Mouse (Mus musculus): ENCODE data around the gene Tmem259.
A peak's percentile ranks its signal among the peaks of the same experiment; 100 is the strongest.

The Tmem259 gene

GRCm38 (mm10) chr10:80016931-80017330 is 32.8 kb upstream of the Tmem259 start:
- DNase-seq (ENCODE audit: extremely low read depth, low read depth, low spot score), result no peak

- DNase-seq (ENCODE audit: extremely low read depth, low read depth, low spot score), result no peak
Measured at GRCm38 (mm10) chr10:80016511-80016910, 32.4 kb upstream of the Tmem259 start, which contains the start of gene Arhgap45. Arhgap45 (plus strand) TSS chr10:80016653.

- DNase-seq (ENCODE audit: extremely low read depth, low read depth, low spot score), result no peak
Measured at GRCm38 (mm10) chr10:80015583-80015982, 31.5 kb upstream of the Tmem259 start.

GRCm38 (mm10) chr10:80014484-80015290 is 30.6 kb upstream of the Tmem259 start:
- no peak for DNase-seq (ENCODE audit: extremely low read depth, low read depth, low spot score)

- DNase-seq (ENCODE audit: extremely low read depth, low read depth, low spot score), result no peak
Measured at GRCm38 (mm10) chr10:80013609-80014008, 29.5 kb upstream of the Tmem259 start.

GRCm38 (mm10) chr10:80011740-80012139 is 27.6 kb upstream of the Tmem259 start:
- no peak for DNase-seq (ENCODE audit: extremely low read depth, low read depth, low spot score)

- DNase-seq (ENCODE audit: extremely low read depth, low read depth, low spot score), result no peak
Measured at GRCm38 (mm10) chr10:80004233-80004705, 20.1 kb upstream of the Tmem259 start.

- no peak for DNase-seq (ENCODE audit: extremely low read depth, low read depth, low spot score)
Measured at GRCm38 (mm10) chr10:80003374-80004232, 19.5 kb upstream of the Tmem259 start.

- no peak for DNase-seq (ENCODE audit: extremely low read depth, low read depth, low spot score)
Measured at GRCm38 (mm10) chr10:80002829-80003228, 18.7 kb upstream of the Tmem259 start.

GRCm38 (mm10) chr10:80001945-80002344 is 17.8 kb upstream of the Tmem259 start:
- DNase-seq (ENCODE audit: extremely low read depth, low read depth, low spot score), result no peak

GRCm38 (mm10) chr10:79997819-79998218 is 13.7 kb upstream of the Tmem259 start:
- no peak for DNase-seq (ENCODE audit: extremely low read depth, low read depth, low spot score)

GRCm38 (mm10) chr10:79997034-79997760 is 13.1 kb upstream of the Tmem259 start:
- no peak for DNase-seq (ENCODE audit: extremely low read depth, low read depth, low spot score)

- no peak for DNase-seq (ENCODE audit: extremely low read depth, low read depth, low spot score)
Measured at GRCm38 (mm10) chr10:79996272-79997033, 12.3 kb upstream of the Tmem259 start, which contains the start of gene Abca7. Abca7 (plus strand) TSS chr10:79996494.

GRCm38 (mm10) chr10:79995636-79996035 is 11.5 kb upstream of the Tmem259 start:
- DNase-seq (ENCODE audit: extremely low read depth, low read depth, low spot score), result no peak

GRCm38 (mm10) chr10:79994397-79995115 is 10.4 kb upstream of the Tmem259 start:
- DNase-seq (ENCODE audit: extremely low read depth, low read depth, low spot score), result no peak

- no peak for DNase-seq (ENCODE audit: extremely low read depth, low read depth, low spot score)
Measured at GRCm38 (mm10) chr10:79991548-79991947, 7.4 kb upstream of the Tmem259 start.

GRCm38 (mm10) chr10:79991099-79991498 is 7.0 kb upstream of the Tmem259 start:
- DNase-seq (ENCODE audit: extremely low read depth, low read depth, low spot score), result no peak

GRCm38 (mm10) chr10:79989870-79990269 is 5.7 kb upstream of the Tmem259 start:
- no peak for DNase-seq (ENCODE audit: extremely low read depth, low read depth, low spot score)

- peak; percentile 58 for DNase-seq (ENCODE audit: extremely low read depth, low read depth, low spot score)
Measured at GRCm38 (mm10) chr10:79989272-79989786, 5.2 kb upstream of the Tmem259 start.
